Mouse (Mus musculus): ENCODE data around the gene Phf11a.
"Not testable (repeated sequence)": the region's sequence is repeated elsewhere in the genome, so short reads cannot be mapped to it uniquely, and the experiment has no call there.

Gene Phf11a

GRCm38 (mm10) chr14:59297391-59297790, at the start of gene Phf11a:
Gene Phf11a (minus strand): TSS chr14:59297522.
- DNase-seq: not testable (repeated sequence)

DNA sequence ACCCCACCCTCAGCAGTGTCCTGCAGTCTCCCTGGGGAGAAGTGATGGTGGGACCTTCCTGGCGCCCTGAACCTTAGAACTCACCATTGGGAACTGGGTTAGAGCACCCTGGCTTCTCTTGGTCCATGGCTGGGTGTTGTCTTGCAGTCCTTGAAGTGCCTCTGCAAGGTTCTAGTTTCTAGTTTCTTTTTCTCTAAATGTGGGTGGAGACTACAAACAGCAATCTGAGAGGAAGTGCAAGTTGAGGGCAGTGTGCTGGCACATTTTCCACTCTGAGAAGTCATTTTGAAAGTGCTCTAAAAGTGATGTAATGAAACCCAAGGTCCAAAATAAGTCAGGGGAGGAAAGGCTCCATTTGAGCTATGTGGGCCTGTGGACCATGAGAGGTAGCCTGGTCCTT, 43.9 kb upstream of the Phf11a start, which contains the start of gene Phf11b:
Gene Phf11b, minus strand, starts transcription at position 163 of the 400 bp plus-strand sequence.
- not testable (repeated sequence) for DNase-seq

- no peak for DNase-seq
Observed at GRCm38 (mm10) chr14:59339541-59339940, 42.2 kb upstream of the Phf11a start.

DNA sequence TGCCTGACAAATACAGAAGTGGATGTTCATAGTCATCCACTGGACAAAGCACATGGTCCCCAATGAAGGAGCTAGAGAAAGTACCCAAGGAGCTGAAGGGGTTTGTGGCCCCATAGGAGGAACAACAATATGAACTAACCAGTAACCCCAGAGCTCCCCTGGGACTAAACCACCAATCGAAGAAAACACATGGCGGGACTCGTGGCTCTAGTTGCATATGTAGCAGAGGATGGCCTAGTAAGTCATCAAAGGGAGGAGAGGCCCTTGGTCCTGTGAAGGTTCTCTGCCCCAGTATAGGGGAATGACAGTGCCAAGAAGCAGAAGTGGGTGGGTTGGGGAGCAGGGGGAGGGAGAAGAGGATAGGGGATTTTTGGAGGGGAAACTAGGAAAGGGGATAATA, 38.7 kb upstream of the Phf11a start:
- not testable (repeated sequence) for DNase-seq

DNA sequence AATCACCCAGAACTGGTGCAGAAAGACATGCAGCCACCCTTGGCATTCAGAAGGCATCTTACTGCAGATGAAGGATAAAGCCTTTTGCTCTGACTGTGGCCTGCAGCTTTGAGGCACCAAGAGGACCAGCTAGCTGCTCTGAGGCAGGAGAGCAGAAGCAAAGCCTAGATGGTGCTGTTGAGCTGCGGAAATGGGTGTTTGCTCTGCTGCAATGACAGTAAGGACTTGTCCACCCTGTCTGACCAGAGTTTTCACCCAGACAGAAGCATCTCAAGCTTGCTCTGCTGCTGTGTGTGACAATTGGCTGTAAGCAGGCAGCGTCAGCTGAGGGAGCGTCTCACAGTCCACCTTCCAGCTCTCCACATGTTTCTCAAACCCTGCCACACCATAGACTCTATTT, 33.2 kb upstream of the Phf11a start:
- DNase-seq: peak; percentile 2 to 22

DNA sequence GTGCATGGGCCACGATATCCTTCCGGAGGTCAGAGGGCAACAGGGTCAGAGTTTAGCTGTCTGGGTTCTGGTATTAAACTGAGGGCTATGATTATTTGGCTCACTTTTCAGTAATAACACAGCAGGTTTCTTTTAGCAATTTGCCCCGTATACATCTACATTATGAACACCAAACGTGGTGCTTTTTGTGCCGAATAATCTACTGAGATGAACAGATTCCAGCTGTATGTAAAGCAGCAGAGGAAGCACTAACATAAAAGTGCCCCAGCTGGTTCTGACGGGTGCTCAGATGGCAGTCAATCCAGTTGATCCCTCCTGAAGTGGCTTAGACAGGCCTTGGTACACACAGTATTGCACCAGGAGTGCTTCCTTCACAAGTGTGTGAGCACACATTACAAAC, 22.6 kb upstream of the Phf11a start:
- DNase-seq: not testable (repeated sequence)

- DNase-seq: not testable (repeated sequence)
Observed at GRCm38 (mm10) chr14:59319036-59319435, 21.7 kb upstream of the Phf11a start.

DNA sequence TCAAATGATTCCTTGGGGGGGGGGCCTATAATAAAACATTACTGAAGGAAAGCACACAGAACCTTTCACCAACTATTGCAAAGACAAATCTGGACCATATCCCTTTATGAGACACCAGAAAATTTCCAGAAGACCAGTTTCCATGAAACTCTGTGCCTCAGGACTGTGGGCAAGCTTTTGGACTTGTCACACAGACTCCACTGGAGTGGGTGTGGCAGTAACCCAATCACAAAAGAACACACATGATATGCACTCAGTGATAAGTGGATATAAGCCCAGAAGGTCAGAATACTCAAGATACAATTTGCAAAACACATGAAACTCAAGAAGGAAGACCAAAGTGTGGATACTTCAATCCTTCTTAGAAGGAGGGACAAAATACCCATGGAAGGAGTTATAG, 5.6 kb downstream of the Phf11a start:
- DNase-seq: not testable (repeated sequence)

- not testable (repeated sequence) for DNase-seq
Observed at GRCm38 (mm10) chr14:59274961-59275360, 22.4 kb downstream of the Phf11a start.

DNA sequence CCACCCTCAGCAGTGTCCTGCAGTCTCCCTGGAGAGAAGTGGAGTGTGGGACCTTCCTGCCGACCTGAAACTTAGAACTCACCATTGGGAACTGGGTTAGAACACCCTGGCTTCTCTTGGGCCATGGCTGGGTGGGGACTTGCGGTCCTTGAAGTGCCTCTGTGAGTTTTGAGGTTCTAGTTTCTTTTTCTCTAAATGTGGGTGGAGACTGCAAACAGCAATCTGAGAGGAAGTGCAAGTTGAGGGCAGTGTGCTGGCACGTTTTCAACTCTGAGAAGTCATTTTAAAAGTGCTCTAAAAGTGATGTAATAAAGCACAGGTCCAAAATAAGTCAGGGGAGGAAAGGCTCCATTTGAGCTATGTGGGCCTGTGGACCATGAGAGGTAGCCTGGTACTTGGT, 37.3 kb downstream of the Phf11a start, which contains the start of gene Gm6904:
Gene Gm6904, minus strand, starts transcription at position 161 of the 400 bp plus-strand sequence.
- DNase-seq: no peak

DNA sequence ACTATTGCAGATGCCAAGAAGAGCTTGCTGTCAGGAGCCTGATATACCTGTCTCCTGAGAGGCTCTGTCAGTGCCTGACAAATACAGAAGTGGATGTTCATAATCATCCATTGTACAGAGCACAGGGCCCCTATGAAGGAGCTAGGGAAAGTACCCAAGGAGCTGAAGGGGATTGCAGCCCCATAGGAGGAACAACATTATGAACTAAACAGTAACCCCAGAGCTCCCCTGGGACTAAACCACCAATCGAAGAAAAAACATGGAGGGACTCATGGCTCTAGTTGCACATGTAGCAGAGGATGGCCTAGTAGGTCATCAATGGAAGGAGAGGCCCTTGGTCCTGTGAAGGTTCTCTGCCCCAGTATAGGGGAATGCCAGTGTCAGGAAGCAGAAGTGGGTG, 41.5 kb downstream of the Phf11a start:
- DNase-seq: not testable (repeated sequence)

DNA sequence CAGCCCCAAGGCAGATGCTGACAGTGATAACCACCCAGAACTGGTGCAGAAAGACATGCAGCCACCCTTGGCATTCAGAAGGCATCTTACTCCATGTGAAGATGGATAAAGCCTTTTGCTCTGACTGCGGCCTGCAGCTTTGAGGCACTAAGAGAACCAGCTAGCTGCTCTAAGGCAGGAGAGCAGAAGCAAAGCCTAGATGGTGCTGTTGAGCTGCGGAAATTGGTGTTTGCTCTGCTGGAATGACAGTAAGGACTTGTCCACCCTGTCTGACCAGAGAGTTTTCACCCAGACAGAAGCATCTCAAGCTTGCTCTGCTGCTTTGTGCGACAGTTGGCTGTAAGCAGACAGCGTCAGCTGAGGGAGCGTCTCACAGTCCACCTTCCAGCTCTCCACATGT, 47.0 kb downstream of the Phf11a start:
- DNase-seq: peak in 1 of 2 experiments; percentile 15

DNA sequence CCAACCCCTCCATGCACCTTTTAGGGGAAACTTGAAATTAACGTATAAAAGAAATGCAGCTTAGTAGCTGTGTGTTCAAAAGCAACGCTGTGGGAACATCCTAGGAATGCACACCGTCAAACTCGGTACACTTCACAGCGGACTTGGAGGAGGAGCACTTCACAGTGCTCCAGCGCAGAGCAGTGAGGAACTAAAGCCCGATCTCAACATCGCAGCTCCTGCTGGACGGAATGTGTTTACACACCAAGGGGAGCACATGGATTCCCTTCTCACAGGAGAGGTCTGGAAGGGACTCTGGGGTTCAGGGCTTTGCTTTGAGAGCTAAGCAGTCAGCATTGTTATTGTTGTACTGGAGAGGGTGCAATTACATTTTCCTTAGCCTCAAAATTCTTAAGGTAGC, 63.7 kb downstream of the Phf11a start:
- DNase-seq: no peak

- DNase-seq: no peak
Observed at GRCm38 (mm10) chr14:59232003-59232402, 65.3 kb downstream of the Phf11a start.

DNA sequence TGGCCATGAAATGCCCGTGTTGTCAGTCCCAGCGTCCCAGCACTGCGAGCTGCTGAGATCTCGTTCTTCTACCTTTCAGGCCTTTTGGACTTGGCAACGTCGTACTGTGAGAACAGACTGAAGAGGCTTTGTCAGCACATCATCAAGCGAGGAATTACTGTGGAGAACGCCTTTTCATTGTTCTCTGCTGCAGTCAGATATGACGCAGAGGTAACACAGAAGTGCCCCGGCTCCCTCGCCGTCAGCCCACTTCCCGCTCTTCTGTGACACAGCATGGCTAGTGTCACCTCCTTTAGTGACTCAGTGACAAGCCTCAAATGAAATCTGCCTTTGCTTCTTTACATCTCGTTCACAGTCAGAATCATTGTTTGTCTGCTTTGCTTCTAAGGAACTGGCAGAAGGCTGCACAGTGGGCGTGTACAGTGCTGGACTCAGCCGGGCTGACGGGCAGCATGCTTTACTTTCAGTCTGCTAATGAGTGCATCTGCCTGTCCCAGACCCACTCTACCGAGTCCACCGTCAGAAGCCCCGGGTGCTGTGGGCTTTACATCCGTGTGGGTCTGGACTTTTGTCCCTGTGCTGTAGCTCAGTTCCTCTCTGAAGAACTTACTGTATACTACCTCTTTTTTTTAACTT, 66.9 kb downstream of the Phf11a start:
- no peak for DNase-seq

DNA sequence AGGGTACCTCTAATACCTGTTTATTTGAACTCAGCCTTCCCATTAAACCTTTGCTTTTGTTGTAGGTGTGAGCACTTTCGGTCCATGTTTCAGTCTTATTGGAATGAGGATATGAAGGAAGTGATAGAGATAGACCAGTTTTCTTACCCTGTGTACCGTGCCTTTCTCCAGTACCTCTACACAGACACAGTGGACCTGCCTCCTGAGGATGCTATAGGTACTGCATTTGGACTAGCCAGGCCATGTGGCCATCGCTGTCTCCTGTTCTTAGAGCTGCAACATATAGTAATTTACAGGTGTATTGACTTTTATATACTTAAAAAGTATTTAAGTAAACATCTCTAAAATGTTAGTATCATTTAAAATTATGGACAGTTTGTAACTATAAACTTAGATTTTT, 67.5 kb downstream of the Phf11a start:
- DNase-seq: no peak
